Mouse (Mus musculus): Measurements from ENCODE around the gene Gm11563.
"Not testable (repeated sequence)": the region's sequence is repeated elsewhere in the genome, so short reads cannot be mapped to it uniquely, and the experiment has no call there.

The Gm11563 gene

GRCm38 (mm10) chr11:99658467-99659010, at the start of gene Gm11563:
Gm11563 (minus strand) TSS chr11:99658960.
- DNase-seq (ENCODE audit: low read depth, low spot score) = peak; percentile 21

DNA sequence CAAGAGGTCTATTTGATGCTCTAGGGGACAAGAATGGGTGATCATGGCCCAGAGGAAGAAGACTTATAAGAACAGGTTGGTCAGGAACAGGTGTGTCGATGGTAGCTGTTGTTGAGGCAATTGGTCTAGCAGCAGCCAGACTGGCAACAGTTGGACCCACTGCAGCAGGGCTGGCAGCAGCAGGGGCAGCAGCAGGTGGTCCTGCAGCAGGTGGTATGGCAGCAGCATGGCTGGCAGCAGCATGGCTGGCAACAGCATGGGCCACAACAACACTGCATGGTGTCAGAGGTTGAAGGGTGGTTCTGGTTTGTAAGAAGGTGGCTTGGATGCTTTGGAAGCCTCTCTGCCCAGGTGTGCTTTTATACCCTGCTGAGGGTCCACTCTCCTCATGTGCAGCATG, 31.7 kb upstream of the Gm11563 start, which contains the start of gene Gm14190:
Gene Gm14190, minus strand, starts transcription at position 278 of the 400 bp plus-strand sequence.
- DNase-seq (ENCODE audit: low read depth, low spot score) = no peak

DNA sequence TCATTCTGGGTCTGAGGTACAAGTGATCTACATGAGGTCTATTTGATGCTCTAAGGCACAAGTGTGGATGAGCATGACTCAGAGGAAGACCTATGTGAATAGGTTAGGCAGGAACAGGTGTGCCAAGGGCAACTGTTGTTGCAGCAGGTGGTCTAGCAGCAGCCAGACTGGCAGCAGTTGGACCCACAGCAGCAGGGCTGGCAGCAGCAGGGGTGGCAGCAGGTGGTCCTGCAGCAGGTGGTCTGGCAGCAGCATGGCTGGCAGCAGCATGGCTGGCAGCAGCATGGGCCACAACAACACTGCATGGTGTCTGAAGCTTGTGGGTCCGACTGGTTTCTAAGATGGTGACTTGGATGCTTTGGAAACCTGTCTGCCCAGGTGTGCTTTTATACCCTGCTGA, 26.5 kb upstream of the Gm11563 start:
- DNase-seq (ENCODE audit: low read depth, low spot score) = not testable (repeated sequence)

- DNase-seq (ENCODE audit: low read depth, low spot score) = no peak
Measured at GRCm38 (mm10) chr11:99683481-99683880, 24.7 kb upstream of the Gm11563 start.

GRCm38 (mm10) chr11:99665860-99666259, 7.1 kb upstream of the Gm11563 start, which contains the start of gene Krtap4-6:
Krtap4-6 (minus strand) TSS chr11:99665960.
- no peak for DNase-seq (ENCODE audit: low read depth, low spot score)

GRCm38 (mm10) chr11:99662802-99663201, 4.0 kb upstream of the Gm11563 start:
- DNase-seq (ENCODE audit: low read depth, low spot score) = no peak

- DNase-seq (ENCODE audit: low read depth, low spot score) = no peak
Measured at GRCm38 (mm10) chr11:99659256-99659655, 496 bp upstream of the Gm11563 start.

- peak; percentile 83 for DNase-seq (ENCODE audit: low read depth, low spot score)
Measured at GRCm38 (mm10) chr11:99657051-99657450, 1.7 kb downstream of the Gm11563 start.

DNA sequence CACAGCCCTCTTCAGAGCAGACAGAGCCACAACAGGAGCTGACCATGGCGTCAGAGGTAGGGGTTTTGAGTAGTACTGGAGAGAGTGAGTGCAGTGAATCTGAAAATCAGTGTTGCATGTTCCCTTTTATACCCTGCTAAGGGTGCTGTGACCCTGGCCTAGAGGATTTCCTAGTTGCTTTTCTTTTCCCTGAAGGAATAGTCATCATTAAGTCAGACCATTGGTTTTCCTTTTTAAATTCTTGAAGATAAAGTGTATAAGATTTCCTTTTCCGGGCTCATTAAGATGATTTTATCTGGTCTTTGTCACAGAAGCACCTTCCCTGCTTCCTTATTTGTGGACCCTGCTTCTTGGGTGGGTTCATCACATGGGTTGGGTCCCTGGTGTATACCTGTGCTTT, 8.6 kb downstream of the Gm11563 start, which contains the start of gene Gm11555:
Gene Gm11555, minus strand, starts transcription at position 101 of the 400 bp plus-strand sequence.
- DNase-seq (ENCODE audit: low read depth, low spot score) = no peak

DNA sequence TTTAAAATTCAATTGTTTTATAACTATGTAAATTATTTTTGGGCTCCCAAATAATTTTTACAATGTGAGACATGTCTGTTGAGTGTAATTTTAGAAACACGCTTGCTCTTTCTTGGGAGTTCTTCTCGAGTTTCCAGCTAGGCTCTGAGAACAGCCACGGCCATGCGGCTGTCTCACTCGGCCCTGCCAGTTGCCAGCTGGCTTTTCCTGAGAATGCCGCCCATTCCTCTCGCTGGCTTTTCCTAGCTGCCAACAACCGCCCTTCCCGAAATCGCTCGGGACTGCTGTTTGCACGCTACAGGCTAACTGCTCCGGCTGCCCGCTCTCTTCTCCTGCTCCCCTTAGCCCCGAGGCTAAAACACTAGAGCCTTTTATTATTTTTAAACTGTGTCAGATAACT, 12.3 kb downstream of the Gm11563 start:
- DNase-seq (ENCODE audit: low read depth, low spot score) = no peak

DNA sequence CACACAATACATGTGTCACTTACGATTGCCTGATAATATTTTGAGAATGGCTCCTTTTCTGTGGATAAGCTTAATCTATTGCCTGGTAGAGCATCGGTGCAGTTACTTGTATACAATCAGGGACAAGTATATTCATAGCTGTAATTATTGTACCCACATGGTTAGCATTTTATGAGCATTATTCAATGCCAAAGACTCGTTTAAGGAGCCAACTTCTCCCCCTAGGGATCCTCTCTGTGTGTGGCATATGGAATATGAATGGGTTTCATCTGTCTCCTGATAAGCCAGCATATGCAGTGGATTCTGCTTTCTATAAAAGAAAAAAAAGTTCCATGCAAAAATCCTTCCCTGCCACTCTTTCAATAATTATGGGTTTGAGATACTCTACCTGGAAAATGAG, 14.4 kb downstream of the Gm11563 start:
- no peak for DNase-seq (ENCODE audit: low read depth, low spot score)

DNA sequence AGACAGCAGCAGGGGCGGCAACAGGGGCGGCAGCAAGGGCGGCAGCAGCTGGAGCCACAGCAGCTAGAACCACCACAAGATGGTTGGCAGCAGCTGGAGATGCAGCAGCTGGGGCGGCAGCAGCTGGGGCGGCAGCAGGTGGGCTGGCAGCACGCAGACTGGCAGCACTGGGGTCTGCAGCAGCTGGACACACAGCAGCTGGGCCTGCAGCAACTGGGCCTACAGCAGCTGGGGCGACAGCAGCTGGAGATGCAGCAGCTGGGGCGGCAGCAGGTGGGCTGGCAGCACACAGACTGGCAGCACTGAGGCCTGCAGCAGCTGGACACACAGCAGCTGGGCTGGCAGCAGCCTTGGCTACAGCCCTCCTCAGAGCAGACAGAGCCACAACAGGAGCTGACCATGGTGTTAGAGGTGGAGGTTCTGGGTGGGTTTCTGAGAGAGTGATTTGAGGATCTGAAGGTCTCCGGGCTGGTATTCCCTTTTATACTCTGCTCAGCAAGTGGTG, 15.1 kb downstream of the Gm11563 start, which contains the start of gene Krtap4-7:
Gene Krtap4-7, minus strand, starts transcription at position 455 of the 505 bp plus-strand sequence.
- not testable (repeated sequence) for DNase-seq (ENCODE audit: low read depth, low spot score)

- DNase-seq (ENCODE audit: low read depth, low spot score) = no peak
Measured at GRCm38 (mm10) chr11:99640926-99641325, 17.8 kb downstream of the Gm11563 start.

DNA sequence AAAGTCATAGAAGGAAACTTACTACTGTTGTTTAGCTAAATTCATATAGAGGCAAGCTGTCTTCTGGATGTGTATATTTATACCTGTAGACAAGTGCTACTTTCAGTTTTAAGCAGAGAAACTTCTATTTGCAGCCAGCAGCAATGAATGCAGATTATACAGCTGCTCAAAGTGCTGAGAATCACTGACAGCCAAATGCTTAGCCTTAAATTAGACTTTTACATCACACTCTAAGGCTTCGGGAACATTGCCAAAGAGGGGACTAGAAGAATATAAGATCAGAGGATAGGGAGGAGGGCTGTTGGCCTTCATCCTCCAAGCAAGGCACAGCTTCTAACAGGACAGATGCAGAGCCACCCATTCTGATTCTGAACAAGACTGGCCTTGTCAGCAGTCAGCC, 21.7 kb downstream of the Gm11563 start:
- no peak for DNase-seq (ENCODE audit: low read depth, low spot score)

- no peak for DNase-seq (ENCODE audit: low read depth, low spot score)
Measured at GRCm38 (mm10) chr11:99634653-99635134, 24.1 kb downstream of the Gm11563 start, which contains the start of gene Krtap4-2. Krtap4-2 (minus strand) TSS chr11:99635084.

- DNase-seq (ENCODE audit: low read depth, low spot score) = no peak
Measured at GRCm38 (mm10) chr11:99633293-99633692, 25.5 kb downstream of the Gm11563 start.

DNA sequence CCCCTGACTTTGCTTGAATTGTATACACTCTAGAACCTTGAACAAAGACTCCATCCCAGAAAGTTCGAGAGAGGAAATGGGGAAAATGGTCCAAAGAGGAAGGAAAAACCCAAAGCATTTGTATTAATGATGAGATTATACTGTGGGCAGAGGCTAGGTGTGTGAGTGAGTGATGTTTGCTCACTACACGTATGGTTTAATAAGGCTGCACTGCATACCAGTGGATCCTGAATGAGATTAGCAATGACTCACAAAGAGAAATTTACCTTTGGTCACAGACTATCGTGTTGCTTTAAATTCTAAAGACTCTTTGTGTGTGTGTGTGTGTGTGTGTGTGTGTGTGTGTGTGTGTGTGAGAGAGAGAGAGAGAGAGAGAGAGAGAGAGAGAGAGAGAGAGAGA, 27.9 kb downstream of the Gm11563 start:
- DNase-seq (ENCODE audit: low read depth, low spot score) = no peak

- no peak for DNase-seq (ENCODE audit: low read depth, low spot score)
Measured at GRCm38 (mm10) chr11:99628138-99628537, 30.6 kb downstream of the Gm11563 start, which contains the start of gene Krtap4-1. Krtap4-1 (minus strand) TSS chr11:99628238.

- no peak for DNase-seq (ENCODE audit: low read depth, low spot score)
Measured at GRCm38 (mm10) chr11:99620335-99620734, 38.4 kb downstream of the Gm11563 start, which contains the start of gene Gm11562. Gm11562 (minus strand) TSS chr11:99620435.

GRCm38 (mm10) chr11:99614796-99615363, 43.9 kb downstream of the Gm11563 start, which contains the start of gene Krtap2-4:
Krtap2-4 (minus strand) TSS chr11:99614846.
- DNase-seq (ENCODE audit: low read depth, low spot score) = no peak

- DNase-seq (ENCODE audit: low read depth, low spot score) = not testable (repeated sequence)
Measured at GRCm38 (mm10) chr11:99610089-99610488, 48.7 kb downstream of the Gm11563 start, which contains the start of gene Gm11937. Gm11937 (minus strand) TSS chr11:99610189.

DNA sequence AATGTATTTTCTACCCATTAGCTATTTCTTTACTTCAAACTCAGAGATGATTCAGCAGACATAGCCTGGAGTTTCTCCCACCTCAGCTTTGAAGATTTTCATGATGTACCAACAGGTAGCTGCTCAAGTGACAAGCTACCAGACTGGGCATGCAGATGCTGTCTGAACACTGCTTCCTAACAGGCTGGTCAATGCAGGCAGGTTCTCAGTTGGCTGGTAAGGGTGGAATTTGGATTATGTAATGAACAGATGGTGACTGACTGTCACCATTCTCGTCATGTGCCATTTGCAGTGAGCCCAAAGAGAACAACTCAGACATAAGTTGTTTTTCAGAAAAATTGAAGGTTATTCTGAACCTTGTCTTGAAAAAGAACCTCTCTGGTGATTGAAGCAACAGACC, 49.6 kb downstream of the Gm11563 start:
- no peak for DNase-seq (ENCODE audit: low read depth, low spot score)

Data from ZHBTc4 (cell line).